ENCODE assay signal across 16 mouse cellular contexts in genomic region chr12:69968154-69968553, GRCm38 (mm10). TPM values are rescaled to one million over a fixed set of nuclear protein-coding genes. Genes with fewer than 3 reads are reported as not detected.
DNase-seq lines count a peak whose midpoint lies in the region; ATAC-seq lines count a peak whose summit lies in the region.
"Had no signal": no experiment of that assay in that cellular context is flagged by ENCODE, and none has a peak within 500 bp of the region (broad histone marks: within the 10 kb centered on the region; RNA-seq: fewer than 3 reads in every experiment).

No protein-coding gene starts in this region.

- ATAC-seq in hindbrain, embryonic 15.5 days (ENCODE audit: low FRiP score, low read depth), result peak; percentile 42; the same call in 1 of the 2 replicates
- no peak for ATAC-seq in midbrain, embryonic 14.5 days (ENCODE audit: low FRiP score, low TSS enrichment)
- no peak for ATAC-seq in midbrain, embryonic 11.5 days (ENCODE audit: low FRiP score)
- ATAC-seq: forebrain, postnatal 0 days; midbrain, embryonic 15.5 days had no signal

- H3K36me3 ChIP-seq in hindbrain, embryonic 15.5 days, result peaks cover 46% of the 10 kb centered on the region
- peaks cover 98% of the 10 kb centered on the region for H3K36me3 ChIP-seq in hindbrain, embryonic 10.5 days
- peaks cover 56% of the 10 kb centered on the region for H3K36me3 ChIP-seq in midbrain, embryonic 14.5 days (ENCODE audit: control insufficient read depth, insufficient read depth, low read length)
- peaks cover 11% of the 10 kb centered on the region; the same call in 1 of the 2 replicates for H3K36me3 ChIP-seq in midbrain, embryonic 11.5 days (ENCODE audit: control insufficient read depth, insufficient read depth, low read length)

- no peak overlapping the region for H3K4me3 ChIP-seq in hindbrain, embryonic 15.5 days
- H3K4me3 ChIP-seq in hindbrain, embryonic 10.5 days, result no peak overlapping the region
- no peak overlapping the region for H3K4me3 ChIP-seq in midbrain, embryonic 14.5 days (replicated peaks; ENCODE audit: low read depth, low read length)
- no peak overlapping the region for H3K4me3 ChIP-seq in midbrain, embryonic 11.5 days (ENCODE audit: low read depth, low read length)
- H3K4me3 ChIP-seq: embryonic facial prominence, embryonic 12.5 days; heart, embryonic 15.5 days; liver, embryonic 15.5 days; midbrain, embryonic 15.5 days had no signal

- H3K27ac ChIP-seq in hindbrain, embryonic 15.5 days (replicated peaks), result no peak overlapping the region
- no peak overlapping the region for H3K27ac ChIP-seq in hindbrain, embryonic 10.5 days
- no peak overlapping the region for H3K27ac ChIP-seq in midbrain, embryonic 14.5 days (replicated peaks; ENCODE audit: low read depth, low read length)
- no peak overlapping the region for H3K27ac ChIP-seq in midbrain, embryonic 11.5 days (ENCODE audit: low read depth, low read length)
- H3K27ac ChIP-seq: embryonic facial prominence, embryonic 12.5 days; heart, embryonic 15.5 days; liver, embryonic 15.5 days; midbrain, embryonic 15.5 days had no signal

- H3K27me3 ChIP-seq in hindbrain, embryonic 15.5 days, result no peaks in the 10 kb centered on the region
- H3K27me3 ChIP-seq in hindbrain, embryonic 10.5 days (ENCODE audit: insufficient read depth, poor library complexity, severe bottlenecking), result no peaks in the 10 kb centered on the region
- no peaks in the 10 kb centered on the region for H3K27me3 ChIP-seq in midbrain, embryonic 14.5 days (ENCODE audit: control insufficient read depth, insufficient read depth, low read length)
- no peaks in the 10 kb centered on the region for H3K27me3 ChIP-seq in midbrain, embryonic 11.5 days (ENCODE audit: control insufficient read depth, insufficient read depth, low read length)
- H3K27me3 ChIP-seq: embryonic facial prominence, embryonic 12.5 days; heart, embryonic 15.5 days; liver, embryonic 15.5 days; midbrain, embryonic 15.5 days had no signal

- H3K9me3 ChIP-seq in hindbrain, embryonic 15.5 days, result no peaks in the 10 kb centered on the region
- H3K9me3 ChIP-seq in hindbrain, embryonic 10.5 days, result no peaks in the 10 kb centered on the region
- H3K9me3 ChIP-seq in midbrain, embryonic 14.5 days (ENCODE audit: control insufficient read depth, low read length), result no peaks in the 10 kb centered on the region
- no peaks in the 10 kb centered on the region for H3K9me3 ChIP-seq in midbrain, embryonic 11.5 days (ENCODE audit: control insufficient read depth, low read length)
- H3K9me3 ChIP-seq: embryonic facial prominence, embryonic 12.5 days; heart, embryonic 15.5 days; liver, embryonic 15.5 days; midbrain, embryonic 15.5 days had no signal

- no peaks in the 10 kb centered on the region for H3K4me1 ChIP-seq in hindbrain, embryonic 15.5 days (replicated peaks)
- no peaks in the 10 kb centered on the region for H3K4me1 ChIP-seq in hindbrain, embryonic 10.5 days (replicated peaks)
- no peaks in the 10 kb centered on the region for H3K4me1 ChIP-seq in midbrain, embryonic 14.5 days (ENCODE audit: control insufficient read depth, insufficient read depth, low read length)
- no peaks in the 10 kb centered on the region for H3K4me1 ChIP-seq in midbrain, embryonic 11.5 days (ENCODE audit: control insufficient read depth, insufficient read depth, low read length)
- H3K4me1 ChIP-seq: midbrain, embryonic 15.5 days had no signal

- no peak overlapping the region for H3K9ac ChIP-seq in hindbrain, embryonic 15.5 days
- H3K9ac ChIP-seq in midbrain, embryonic 14.5 days (replicated peaks; ENCODE audit: low read length), result no peak overlapping the region
- H3K9ac ChIP-seq in midbrain, embryonic 11.5 days (ENCODE audit: low read length), result no peak overlapping the region
- H3K9ac ChIP-seq: embryonic facial prominence, embryonic 12.5 days; forebrain, postnatal 0 days; heart, embryonic 15.5 days; liver, embryonic 15.5 days; midbrain, embryonic 15.5 days had no signal

- 71% methylated on average over 5 of the region's 5 CpGs for WGBS in hindbrain, embryonic 15.5 days
- WGBS in hindbrain, embryonic 10.5 days, result 80% methylated on average over 5 of the region's 5 CpGs
- WGBS in midbrain, embryonic 14.5 days, result 69% methylated on average over 5 of the region's 5 CpGs
- 74% methylated on average over 5 of the region's 5 CpGs for WGBS in midbrain, embryonic 11.5 days

- DNase-seq in hindbrain, embryonic 10.5 days (ENCODE audit: low spot score), result no peak
- DNase-seq in midbrain, embryonic 14.5 days, result peak; percentile 9
- DNase-seq in midbrain, embryonic 11.5 days (ENCODE audit: low spot score, missing footprints), result no peak
- DNase-seq in heart, adult 9 months (ENCODE audit: low spot score in 2 of 2), result peak; percentile 36 to 45
- DNase-seq in skeletal muscle tissue, adult 2 months (ENCODE audit: low read depth, low spot score), result peak; percentile 83
- no peak for DNase-seq in right cerebral cortex, postnatal 25 days
- DNase-seq: adrenal gland, adult 8-10 months; cerebellum, adult 11-12 months; forebrain, postnatal 0 days; kidney, adult 11 months; right cerebral cortex, postnatal 4 days had no signal

- H3K4me2 ChIP-seq in hindbrain, embryonic 15.5 days, result no peak overlapping the region
- no peak overlapping the region for H3K4me2 ChIP-seq in midbrain, embryonic 14.5 days (ENCODE audit: low read length)
- H3K4me2 ChIP-seq in midbrain, embryonic 11.5 days, result no peak overlapping the region
- H3K4me2 ChIP-seq: embryonic facial prominence, embryonic 12.5 days; heart, embryonic 15.5 days; liver, embryonic 15.5 days; midbrain, embryonic 15.5 days had no signal

RNA-seq across cellular contexts. Expression of gene Sav1, which starts 18.6 kb away (rescaled TPM):
- 3.4 and 3.6 TPM in 2 replicates for polyA plus RNA-seq in hindbrain, embryonic 15.5 days (2015; fragmentation: Nextera tagmentation; extraction: Ambion mirVana)
- polyA plus RNA-seq in hindbrain, embryonic 10.5 days (2016; fragmentation: Nextera tagmentation; extraction: Ambion mirVana), result 5.2 and 5.4 TPM in 2 replicates
- polyA plus RNA-seq in midbrain, embryonic 14.5 days (2014; fragmentation: Nextera tagmentation; extraction: Ambion mirVana), result 3.3 and 3.6 TPM in 2 replicates
- 7.8 and 8.0 TPM in 2 replicates for polyA plus RNA-seq in midbrain, embryonic 11.5 days (2014; fragmentation: Nextera tagmentation; extraction: Ambion mirVana)

Comparison
In these comparisons a context has a peak if more than half of its experiments do, and no peak if none do; other contexts are left out.
1. DNase-seq: peak in midbrain, embryonic 14.5 days (single experiment), heart, adult 9 months (2 of 2) and skeletal muscle tissue, adult 2 months (single experiment); none in hindbrain, embryonic 10.5 days (single experiment), midbrain, embryonic 11.5 days (single experiment) and right cerebral cortex, postnatal 25 days (single experiment).